Mouse (Mus musculus) brain, embryonic 14.5 days (tissue): ENCODE measurements around the gene Tmem121b. TPM values are rescaled to one million over a fixed set of nuclear protein-coding genes. Genes with fewer than 3 reads are reported as not detected.

ENCODE experiments used
- DNase-seq: peaks from one replicate; pipeline ENCODE4 v3.0.0-alpha.2; 2011; ENCODE audit warnings: low read depth
- CTCF ChIP-seq: fragments of 200-500 bp; IDR thresholded peaks from 2 replicates; pipeline ENCODE4 v1.5.1; 2012; ENCODE audit warnings: inconsistent platforms, mild to moderate bottlenecking, moderate library complexity, borderline replicate concordance; ENCODE audit not compliant: insufficient read depth, insufficient read length; ENCODE audit errors: extremely low read depth
- POLR2A ChIP-seq: fragments of 200-500 bp; IDR thresholded peaks from 2 replicates; pipeline ENCODE4 v1.6.1; 2012; ENCODE audit warnings: mild to moderate bottlenecking, inconsistent platforms, borderline replicate concordance; ENCODE audit not compliant: poor library complexity, insufficient read depth, insufficient read length, severe bottlenecking; ENCODE audit errors: extremely low read depth
- polyA plus RNA-seq: library from polyadenylated mRNA; depleted of rRNA; stranded (reverse); fragments of >200 nt; gene quantifications from 2 replicates; pipeline ENCODE4 v1.2.3, GENCODE M21; 2012; rRNA removed

The Tmem121b gene
- 13.5 and 15.6 TPM in 2 replicates for polyA plus RNA-seq

DNA sequence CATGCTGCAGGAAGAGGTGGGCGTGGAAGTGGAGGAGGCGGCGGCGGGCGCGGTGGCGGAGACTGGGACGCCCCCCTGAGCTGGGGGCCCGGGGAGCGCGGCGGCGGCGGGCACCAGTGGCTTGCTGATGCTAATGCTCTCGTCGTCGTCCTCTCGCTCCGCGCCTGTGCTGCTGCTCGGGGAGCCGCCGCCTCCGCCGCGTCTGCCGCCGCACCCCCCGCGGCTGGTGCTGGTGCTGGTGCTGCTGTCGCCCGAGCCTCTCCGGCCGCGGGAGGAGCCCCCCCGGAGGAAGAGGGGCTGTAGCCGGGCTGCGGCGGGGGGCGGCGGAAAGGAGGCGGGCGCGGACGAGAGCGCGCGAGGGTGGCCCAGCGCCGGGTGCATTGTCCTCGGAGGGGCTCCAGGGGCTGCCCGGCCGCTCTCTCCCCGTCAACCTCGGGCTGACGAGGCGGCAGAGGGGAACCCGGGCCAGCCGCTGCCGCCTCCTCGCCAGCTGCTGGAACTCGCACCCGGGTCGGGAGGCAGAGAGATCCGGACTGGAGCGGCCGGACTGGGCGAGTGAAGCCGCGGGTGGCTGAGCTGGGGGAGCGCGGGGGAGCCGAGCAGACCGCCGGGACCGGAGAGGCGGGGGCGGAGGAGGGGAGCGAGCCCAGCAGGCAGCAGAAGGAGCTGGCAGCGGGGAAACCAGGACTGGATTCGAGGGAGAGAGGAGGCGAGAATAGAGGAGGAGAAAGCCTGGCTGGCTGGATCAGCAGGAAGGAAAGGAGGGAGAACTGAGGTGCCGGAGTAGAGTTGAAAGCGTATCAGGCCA lies at the start of gene Tmem121b:
Gene Tmem121b (minus strand): TSS at position 434 of the 808 bp plus-strand sequence.
- DNase-seq, result peak; percentile 97
- no peak for TF ChIP-seq CTCF
- TF ChIP-seq POLR2A, result peak; percentile 39

GRCm38 (mm10) chr6:120542061-120542460 lies 48.5 kb upstream of the Tmem121b start:
- DNase-seq, result no peak
- 0 out of 2 replicates have a peak, but pooled peaks have one; percentile 4 for TF ChIP-seq CTCF
- TF ChIP-seq POLR2A, result no peak

GRCm38 (mm10) chr6:120541386-120541785 lies 47.8 kb upstream of the Tmem121b start:
- no peak for DNase-seq
- TF ChIP-seq POLR2A, result no peak
- TF ChIP-seq CTCF, result no peak

DNA sequence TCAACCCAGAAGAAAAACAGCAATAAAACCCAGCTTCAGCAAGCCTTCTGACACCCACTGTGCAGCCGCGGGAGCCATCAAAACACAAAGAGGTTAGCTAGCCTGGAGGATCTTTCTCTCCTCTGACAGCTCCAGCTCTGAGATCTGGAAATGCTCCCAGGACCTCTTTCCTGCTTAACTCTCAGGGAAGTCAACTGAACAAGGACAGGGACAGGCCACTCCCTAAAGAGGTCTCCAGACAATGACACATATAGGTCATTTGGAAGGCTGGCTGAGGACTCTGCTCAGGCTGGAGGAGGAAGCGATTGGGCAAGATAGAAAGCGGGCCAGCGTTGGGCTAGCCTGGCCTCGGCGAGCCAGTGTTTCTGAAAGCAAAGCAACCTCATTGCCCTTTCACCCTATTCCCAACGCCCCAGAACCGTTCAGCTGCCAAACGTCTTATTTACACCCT lies 46.2 kb upstream of the Tmem121b start:
- TF ChIP-seq POLR2A (no peak), CTCF (no peak)
- peak; percentile 30 for DNase-seq

DNA sequence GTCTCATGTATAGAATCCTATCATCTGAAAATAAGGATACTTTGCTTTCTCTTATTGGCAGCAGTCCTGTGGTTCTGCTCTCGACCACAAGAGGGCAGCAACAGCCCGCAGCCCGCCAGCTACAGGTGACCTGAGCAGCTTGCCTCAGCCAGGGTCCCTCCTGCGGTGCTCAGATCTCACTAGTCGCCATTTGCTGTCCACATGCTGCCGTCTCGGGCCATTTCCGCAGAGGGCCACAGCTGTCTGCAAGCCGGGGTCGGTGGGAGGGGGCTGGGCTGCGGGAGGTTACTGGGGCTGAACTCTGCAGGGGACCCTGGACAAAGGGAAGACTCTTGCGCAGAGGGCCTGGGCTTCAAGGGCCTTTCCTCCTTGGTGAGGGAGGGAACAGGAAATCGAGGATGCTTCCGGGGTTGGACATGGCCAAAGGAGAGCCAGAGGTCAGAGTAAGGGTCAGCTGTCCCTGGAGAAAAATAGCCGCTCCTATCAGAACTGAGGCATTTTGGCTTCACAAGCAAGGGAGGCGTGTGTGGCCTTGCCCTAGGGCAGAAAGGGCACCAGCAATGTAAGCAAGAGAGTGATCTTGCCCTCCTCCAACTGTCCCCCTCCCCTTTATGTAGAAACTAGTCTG lies 45.6 kb upstream of the Tmem121b start:
- DNase-seq, result peak; percentile 94
- peak; percentile 99 for TF ChIP-seq CTCF
- no peak for TF ChIP-seq POLR2A

GRCm38 (mm10) chr6:120536337-120536736 lies 42.7 kb upstream of the Tmem121b start:
- TF ChIP-seq POLR2A (no peak), CTCF (no peak)

DNA sequence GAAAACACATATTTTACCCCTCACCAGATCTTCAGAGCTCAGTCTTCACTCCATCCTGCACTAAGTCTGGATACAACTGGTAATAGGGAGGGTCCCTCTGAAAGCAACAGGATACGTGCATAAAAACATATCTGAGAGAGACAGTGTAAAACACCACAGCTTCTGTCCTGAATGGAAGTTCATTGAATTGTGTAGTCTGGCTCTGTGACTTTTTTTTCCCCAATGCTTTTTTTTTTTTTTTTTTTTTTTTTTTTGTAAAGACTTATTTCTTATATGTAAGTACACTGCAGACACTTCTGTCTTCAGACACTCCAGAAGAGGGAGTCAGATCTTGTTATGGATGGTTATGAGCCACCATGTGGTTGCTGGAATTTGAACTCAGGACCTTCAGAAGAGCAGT lies 39.0 kb upstream of the Tmem121b start:
- DNase-seq, result no peak
- TF ChIP-seq POLR2A, result no peak
- no peak for TF ChIP-seq CTCF

More at GRCm38 (mm10) chr6:120536337-120536736, 42.7 kb upstream of the Tmem121b start:
- DNase-seq, result no peak

DNA sequence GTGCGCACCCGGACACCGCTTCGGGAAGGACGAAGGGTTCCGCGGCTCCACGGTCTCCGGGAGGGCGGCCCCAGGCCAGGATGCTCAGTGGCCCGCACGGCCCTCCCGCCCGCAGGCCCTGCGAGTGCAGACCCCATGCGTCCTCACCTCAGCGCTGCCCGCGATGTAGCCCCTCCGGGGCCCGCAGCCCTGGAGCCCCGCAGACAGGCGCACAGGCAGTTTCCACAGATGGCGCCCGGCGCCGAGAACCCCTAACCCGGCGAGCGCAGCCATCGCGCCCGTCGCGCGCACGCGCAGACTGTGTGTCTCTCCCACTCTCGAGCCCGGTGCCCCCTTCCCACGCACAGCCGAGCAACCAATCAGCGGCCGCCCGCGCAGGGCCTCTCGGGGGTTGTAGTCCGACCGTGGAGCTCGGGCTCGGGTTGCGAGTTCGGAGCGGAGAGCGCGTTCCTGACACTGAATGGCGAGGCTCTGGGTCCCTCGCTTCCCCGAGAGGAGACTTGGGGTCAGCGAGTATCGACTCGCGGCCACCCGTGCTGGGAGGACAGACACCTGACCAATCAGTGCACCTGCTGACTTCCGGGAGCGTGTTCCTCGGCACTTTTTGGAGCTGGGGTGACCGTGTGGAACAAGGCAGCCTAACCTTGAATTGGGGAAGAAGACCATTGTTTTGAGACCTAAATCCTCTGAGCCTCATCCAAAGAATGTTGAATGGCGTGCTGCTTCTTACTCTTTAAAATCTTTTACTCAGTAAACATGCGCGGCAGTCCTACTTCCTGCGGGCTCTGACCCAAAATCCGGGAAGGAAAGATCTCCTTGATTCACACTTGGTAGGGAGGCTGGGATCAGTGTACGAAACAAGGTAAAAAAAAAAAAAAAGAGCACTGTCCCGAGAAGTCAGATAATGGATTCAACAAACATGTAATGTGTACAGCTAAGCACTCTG lies 37.7 kb upstream of the Tmem121b start, which contains the start of gene Hdhd5:
Gene Hdhd5 (minus strand): TSS at position 300 of the 946 bp plus-strand sequence.
- TF ChIP-seq POLR2A, result peak; percentile 99
- TF ChIP-seq CTCF, result no peak

DNA sequence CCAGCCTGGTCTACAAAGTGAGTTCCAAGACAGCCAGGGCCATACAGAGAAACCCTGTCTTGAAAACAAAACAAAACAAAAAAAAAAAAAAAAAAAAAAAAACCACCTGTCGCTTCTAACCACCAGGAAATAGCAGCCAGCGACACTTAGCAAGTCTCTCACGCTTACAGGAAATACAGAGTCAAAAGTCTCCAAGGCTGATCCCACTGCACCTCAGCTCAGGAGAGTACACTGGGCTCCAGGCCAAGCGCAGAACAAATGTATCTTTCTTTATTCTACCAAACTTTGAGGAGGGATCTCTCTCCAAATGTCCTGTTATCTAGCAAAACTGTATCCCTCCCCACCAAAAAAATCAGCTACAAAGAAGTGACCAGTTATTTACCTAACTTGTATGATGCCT lies 35.5 kb upstream of the Tmem121b start:
- no peak for DNase-seq
- no peak for TF ChIP-seq CTCF
- no peak for TF ChIP-seq POLR2A

More for the DNA sequence above, 37.7 kb upstream of the Tmem121b start, which contains the start of gene Hdhd5:
- DNase-seq, result peak; percentile 97

- no peak for DNase-seq
- TF ChIP-seq POLR2A (no peak), CTCF (no peak)
Measured at GRCm38 (mm10) chr6:120524796-120525195, 31.2 kb upstream of the Tmem121b start.

GRCm38 (mm10) chr6:120519647-120520046 lies 26.0 kb upstream of the Tmem121b start:
- no peak for DNase-seq
- TF ChIP-seq POLR2A, result no peak
- TF ChIP-seq CTCF, result no peak

- DNase-seq, result no peak
- TF ChIP-seq CTCF (no peak), POLR2A (no peak)
Measured at GRCm38 (mm10) chr6:120517311-120517710, 23.7 kb upstream of the Tmem121b start.
